Mouse (Mus musculus) forebrain, embryonic 10.5 days (tissue): ENCODE data around the gene Spaca6. TPM values are rescaled to one million over a fixed set of nuclear protein-coding genes. Genes with fewer than 3 reads are reported as not detected.

Experiments used
- DNase-seq: peaks from one replicate; pipeline ENCODE4 v3.0.0-alpha.2; 2017; ENCODE audit warnings: low spot score; ENCODE audit errors: extremely low spot score
- H3K27ac ChIP-seq: fragments of 300-500 bp; sonication (generic); 2 replicates; pipeline ENCODE4 v1.5.1; 2016; ENCODE audit warnings: mild to moderate bottlenecking
- H3K27me3 ChIP-seq: fragments of 300-500 bp; sonication (generic); 2 replicates; pipeline ENCODE4 v1.6.1; 2016; ENCODE audit warnings: mild to moderate bottlenecking; ENCODE audit not compliant: poor library complexity, severe bottlenecking
- H3K36me3 ChIP-seq: fragments of 300-500 bp; sonication (generic); replicated peaks from 2 replicates; pipeline ENCODE4 v1.6.1; 2016; ENCODE audit warnings: mild to moderate bottlenecking, moderate library complexity
- H3K4me1 ChIP-seq: fragments of 300-500 bp; sonication (generic); 2 replicates; pipeline ENCODE4 v1.6.1; 2016
- H3K4me3 ChIP-seq: fragments of 300-500 bp; sonication (generic); 2 replicates; pipeline ENCODE4 v1.5.1; 2016; ENCODE audit warnings: mild to moderate bottlenecking, moderate library complexity
- H3K9me3 ChIP-seq: fragments of 300-500 bp; sonication (generic); 2 replicates; pipeline ENCODE4 v1.6.1; 2016; ENCODE audit warnings: mild to moderate bottlenecking, moderate library complexity
- WGBS: fragments of 180-500 bp; shearing (Covaris S2); methylation state at CpG from one replicate; pipeline ENCODE4 v1.1.7; 2016; 5-methylcytosine and 5-hydroxymethylcytosine counted together
- polyA plus RNA-seq: library from polyadenylated mRNA; unstranded; fragments of >200 nt; fragmentation: Nextera tagmentation; extraction: Ambion mirVana; gene quantifications from 2 replicates; pipeline ENCODE4 v1.2.1, GENCODE M21; 2016

Spaca6 gene
- polyA plus RNA-seq, result 51.0 and 53.7 TPM in 2 replicates

DNA sequence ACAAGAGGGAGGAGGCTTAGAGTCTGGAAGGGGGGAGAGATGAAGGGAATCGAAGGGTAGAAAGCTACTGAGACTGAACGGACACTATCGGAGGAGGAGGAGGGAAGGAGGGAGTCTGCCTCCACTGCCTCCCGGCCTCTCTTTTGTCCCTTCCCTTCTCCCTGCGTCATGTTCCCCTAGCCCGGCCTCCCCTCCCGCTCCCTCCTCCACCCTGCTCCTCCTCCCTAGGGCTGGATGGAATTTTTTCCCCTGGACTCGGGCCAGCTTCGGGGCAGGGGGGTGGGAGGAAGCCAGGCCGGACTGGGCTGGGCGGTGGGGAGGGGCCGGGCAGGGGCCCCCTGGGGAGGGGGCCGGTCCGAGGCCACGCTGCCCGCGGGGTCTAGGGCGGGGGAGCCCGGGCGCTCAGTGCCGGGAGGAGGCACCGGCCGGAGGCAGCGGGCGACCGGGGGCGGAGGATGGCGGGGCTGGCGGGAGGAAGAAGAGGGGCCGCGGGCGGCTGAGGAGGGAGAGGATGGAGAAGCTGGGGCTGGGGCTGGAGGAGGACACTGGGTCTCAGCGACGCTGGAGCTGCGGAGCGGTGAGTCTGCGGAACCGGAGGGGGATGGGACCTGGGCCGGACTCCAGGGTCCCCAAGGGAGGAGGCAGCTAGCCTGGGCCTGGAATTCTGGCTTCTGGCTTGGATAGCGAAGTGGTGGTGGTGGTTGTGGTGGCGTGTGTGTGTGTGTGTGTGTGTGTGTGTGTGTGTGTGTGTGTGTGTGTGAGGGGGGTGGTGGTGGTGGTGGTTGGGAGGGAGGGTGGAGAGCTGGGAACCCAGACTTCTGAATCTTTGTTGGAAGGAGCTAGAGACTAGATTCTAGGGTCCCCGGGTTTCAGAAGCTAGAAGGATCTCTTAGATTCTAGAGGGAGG, at the start of gene Spaca6:
TSS of gene Spaca6 (plus strand) at position 408 of the 907 bp plus-strand sequence.
- peak within 1 kb of the TSS; percentile 98 for H3K27ac ChIP-seq
- WGBS, result 1% methylated on average over 41 of the region's 42 CpGs
- no peaks in the 10 kb centered on the region for H3K27me3 ChIP-seq
- DNase-seq, result peak; percentile 90
- peak within 1 kb of the TSS; percentile 77 for H3K4me3 ChIP-seq
- peaks cover 22% of the 10 kb centered on the region for H3K36me3 ChIP-seq
- H3K9me3 ChIP-seq, result no peaks in the 10 kb centered on the region
- H3K4me1 ChIP-seq, result peaks cover 46% of the 10 kb centered on the region

DNA sequence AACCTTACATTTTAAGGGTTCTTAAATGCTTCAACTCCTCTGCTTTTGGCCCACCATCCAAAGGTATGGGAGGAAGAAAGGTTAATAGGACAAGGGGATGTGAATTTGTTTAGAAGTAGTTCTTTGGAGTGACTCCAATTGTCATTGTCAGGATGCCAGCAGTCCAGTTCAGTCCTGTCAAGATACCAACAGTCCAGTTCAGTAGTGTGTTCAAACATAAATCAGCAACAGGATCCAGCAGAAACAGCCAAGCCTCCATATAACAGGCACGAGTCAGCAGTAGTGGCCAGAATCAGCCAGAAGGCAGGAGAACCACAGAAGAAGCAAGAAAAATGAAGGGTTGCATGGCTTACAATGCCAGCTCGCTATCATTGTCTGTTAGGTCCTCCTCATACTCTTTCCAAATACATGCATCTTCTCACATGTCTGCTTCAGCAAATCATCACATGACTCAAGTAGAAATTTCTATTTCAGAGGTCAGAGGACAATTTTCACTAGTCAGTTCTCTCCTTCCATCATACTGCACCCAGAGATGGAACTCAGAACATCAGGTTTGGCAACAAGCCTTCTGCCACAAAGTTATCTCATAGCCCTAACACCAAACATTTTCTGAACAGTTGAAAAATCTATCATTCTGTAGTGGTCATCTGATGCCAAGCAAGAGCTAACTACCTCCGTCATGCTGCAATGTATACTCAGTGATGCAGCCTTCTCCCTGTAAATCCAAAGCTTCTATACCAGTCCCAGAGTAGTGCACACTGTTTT, 35.9 kb upstream of the Spaca6 start:
- DNase-seq, result no peak
- Histone ChIP-seq H3K9me3 (no peaks in the 10 kb centered on the region), H3K4me3 (no peak overlapping the region), H3K36me3 (no peaks in the 10 kb centered on the region), H3K27me3 (no peaks in the 10 kb centered on the region), H3K27ac (no peak overlapping the region), H3K4me1 (peaks cover 6% of the 10 kb centered on the region)
- 86% methylated on average over 3 of the region's 3 CpGs for WGBS

GRCm38 (mm10) chr17:17792578-17792977, 34.4 kb upstream of the Spaca6 start:
- no peaks in the 10 kb centered on the region for H3K9me3 ChIP-seq
- no peak for DNase-seq
- 50% methylated on average over 1 of the region's 1 CpGs for WGBS
- no peak overlapping the region for H3K4me3 ChIP-seq
- no peaks in the 10 kb centered on the region for H3K27me3 ChIP-seq
- peaks cover 6% of the 10 kb centered on the region for H3K4me1 ChIP-seq
- H3K36me3 ChIP-seq, result no peaks in the 10 kb centered on the region
- H3K27ac ChIP-seq, result no peak overlapping the region

DNA sequence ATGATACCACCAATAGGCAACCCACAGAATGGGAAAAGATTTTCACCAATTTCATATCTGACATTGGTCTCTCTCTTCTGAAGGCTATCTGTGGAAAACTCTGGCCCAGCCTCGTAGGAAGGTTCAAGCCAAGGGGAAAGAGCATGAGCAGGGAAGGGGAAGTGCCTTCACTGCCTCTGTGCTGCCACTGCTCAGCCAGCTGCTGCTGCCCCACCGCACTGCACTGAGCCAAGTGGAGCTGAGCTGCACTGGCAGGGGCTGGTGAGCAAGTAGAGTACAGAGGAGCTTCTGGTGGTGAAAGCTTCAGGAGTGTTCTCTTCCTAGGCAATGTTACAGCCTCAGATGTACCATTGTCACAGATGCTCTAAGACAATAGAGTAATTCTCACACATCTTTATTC, 31.4 kb upstream of the Spaca6 start:
- no peak overlapping the region for H3K27ac ChIP-seq

GRCm38 (mm10) chr17:17823612-17824336, 3.2 kb upstream of the Spaca6 start:
- no peak overlapping the region for H3K4me3 ChIP-seq
- 82% methylated on average over 6 of the region's 6 CpGs for WGBS
- DNase-seq, result no peak
- peaks cover 21% of the 10 kb centered on the region for H3K4me1 ChIP-seq
- H3K27ac ChIP-seq, result no peak overlapping the region
- no peaks in the 10 kb centered on the region for H3K9me3 ChIP-seq
- H3K36me3 ChIP-seq, result no peaks in the 10 kb centered on the region
- no peaks in the 10 kb centered on the region for H3K27me3 ChIP-seq

More for the DNA sequence above, 31.4 kb upstream of the Spaca6 start:
- H3K4me1 ChIP-seq, result peaks cover 6% of the 10 kb centered on the region
- H3K9me3 ChIP-seq, result no peaks in the 10 kb centered on the region
- WGBS, result 55% methylated on average over 2 of the region's 2 CpGs
- no peaks in the 10 kb centered on the region for H3K36me3 ChIP-seq
- H3K27me3 ChIP-seq, result no peaks in the 10 kb centered on the region
- H3K4me3 ChIP-seq, result no peak overlapping the region
- no peak for DNase-seq

DNA sequence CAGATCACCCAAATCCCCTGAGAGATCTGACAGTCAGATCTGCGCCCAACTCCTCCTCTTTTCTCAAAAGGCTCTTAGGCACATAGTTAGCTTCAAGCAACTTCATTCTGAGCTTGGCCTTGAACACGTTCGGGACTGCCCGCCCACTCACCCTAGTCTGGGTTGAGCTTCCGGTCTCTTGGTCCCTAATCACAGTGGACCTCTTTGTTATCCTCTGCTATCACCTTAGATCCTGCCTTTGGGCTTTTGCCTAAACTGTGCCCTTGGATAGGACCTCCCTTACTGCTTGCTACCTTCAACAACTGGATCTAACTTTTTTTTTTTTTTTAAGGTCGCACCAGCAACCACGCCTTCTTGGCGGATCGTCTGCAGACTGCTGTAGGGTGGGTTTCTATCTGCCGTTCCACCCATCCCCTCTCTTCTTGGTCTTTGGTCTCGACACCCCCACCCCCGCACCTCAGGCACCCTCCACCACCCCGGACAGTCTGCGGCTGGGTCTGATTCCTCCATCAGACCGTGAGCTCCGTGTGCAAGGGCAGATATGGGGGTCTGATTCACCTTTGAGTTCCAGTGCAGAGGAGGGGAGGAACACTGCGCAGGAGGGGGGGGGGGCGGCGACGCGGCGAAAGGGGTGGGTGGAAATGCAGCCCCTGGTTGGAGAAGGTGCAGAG, 902 bp upstream of the Spaca6 start:
- DNase-seq, result peak; percentile 51
- peaks cover 42% of the 10 kb centered on the region for H3K4me1 ChIP-seq
- WGBS, result 2% methylated on average over 19 of the region's 22 CpGs

GRCm38 (mm10) chr17:17827658-17828190, 766 bp downstream of the Spaca6 start:
- peak overlapping the region; percentile 98 for H3K27ac ChIP-seq
- peak overlapping the region; percentile 77 for H3K4me3 ChIP-seq
- no peaks in the 10 kb centered on the region for H3K27me3 ChIP-seq
- H3K36me3 ChIP-seq, result peaks cover 29% of the 10 kb centered on the region
- H3K9me3 ChIP-seq, result no peaks in the 10 kb centered on the region
- 0% methylated on average over 13 of the region's 13 CpGs for WGBS
- DNase-seq, result peak; percentile 91
- H3K4me1 ChIP-seq, result peaks cover 54% of the 10 kb centered on the region

More for the DNA sequence above, 902 bp upstream of the Spaca6 start:
- H3K36me3 ChIP-seq, result peaks cover 12% of the 10 kb centered on the region
- H3K27ac ChIP-seq, result peak overlapping the region; percentile 98
- H3K4me3 ChIP-seq, result peak overlapping the region; percentile 77
- H3K27me3 ChIP-seq, result no peaks in the 10 kb centered on the region
- H3K9me3 ChIP-seq, result no peaks in the 10 kb centered on the region

GRCm38 (mm10) chr17:17828191-17828981, 1.4 kb downstream of the Spaca6 start:
- Histone ChIP-seq H3K36me3 (peaks cover 35% of the 10 kb centered on the region), H3K9me3 (no peaks in the 10 kb centered on the region), H3K27me3 (no peaks in the 10 kb centered on the region), H3K4me3 (peak overlapping the region; percentile 77), H3K4me1 (peaks cover 54% of the 10 kb centered on the region), H3K27ac (peak overlapping the region; percentile 98)
- peak; percentile 85 for DNase-seq
- WGBS, result 1% methylated on average over 6 of the region's 15 CpGs

DNA sequence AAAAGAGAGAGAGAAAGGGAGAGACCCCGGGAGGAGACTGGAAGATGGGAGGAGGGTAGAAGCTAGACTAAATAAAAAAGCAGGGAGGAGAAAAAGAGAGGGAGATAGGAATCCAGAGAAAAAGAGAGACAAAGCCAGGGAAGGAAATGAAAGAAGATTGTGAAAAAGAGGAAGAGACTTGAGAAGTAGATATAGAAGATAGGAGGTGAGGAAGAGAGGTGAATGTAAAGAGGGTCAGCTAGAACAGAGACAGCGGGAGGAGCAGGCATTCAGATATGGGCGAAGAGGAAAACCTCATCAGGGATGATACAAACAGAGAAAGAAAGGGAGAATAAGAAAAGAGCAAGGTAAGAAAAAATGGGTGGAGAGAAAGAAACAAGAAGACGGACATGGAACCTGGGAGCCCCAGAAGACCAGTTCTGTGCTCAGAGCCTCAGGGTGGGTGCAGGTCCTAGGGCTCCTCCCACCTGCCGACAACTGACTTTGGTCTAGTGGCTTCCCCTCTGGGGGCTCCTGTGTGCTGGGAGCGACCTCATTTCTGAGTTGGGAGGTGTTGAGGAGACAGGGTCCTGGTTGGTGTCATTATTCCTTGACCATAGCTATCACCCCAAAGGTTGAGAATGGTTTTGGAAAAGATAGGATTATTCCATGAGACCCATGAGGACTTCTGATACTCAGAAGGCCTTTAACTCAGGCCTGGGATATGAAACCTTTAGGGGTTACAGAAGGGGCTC, 2.3 kb downstream of the Spaca6 start:
- Histone ChIP-seq H3K27ac (peak overlapping the region; percentile 98), H3K9me3 (no peaks in the 10 kb centered on the region), H3K4me1 (peaks cover 62% of the 10 kb centered on the region), H3K4me3 (peak overlapping the region; percentile 77), H3K27me3 (no peaks in the 10 kb centered on the region), H3K36me3 (peaks cover 44% of the 10 kb centered on the region)
- no peak for DNase-seq
- 6% methylated on average over 6 of the region's 6 CpGs for WGBS

GRCm38 (mm10) chr17:17829816-17830535, 3.0 kb downstream of the Spaca6 start:
- no peak for DNase-seq
- Histone ChIP-seq H3K36me3 (peaks cover 51% of the 10 kb centered on the region), H3K4me3 (peak overlapping the region; percentile 77), H3K27me3 (no peaks in the 10 kb centered on the region), H3K27ac (peak overlapping the region; percentile 98), H3K4me1 (peaks cover 70% of the 10 kb centered on the region), H3K9me3 (no peaks in the 10 kb centered on the region)
- 74% methylated on average over 23 of the region's 23 CpGs for WGBS
